Mouse (Mus musculus) midbrain, embryonic 10.5 days (tissue): ENCODE measurements around the gene Spata21. TPM values are rescaled to one million over a fixed set of nuclear protein-coding genes. Genes with fewer than 3 reads are reported as not detected.

Experiments used
- DNase-seq: peaks from one replicate; pipeline ENCODE4 v3.0.0-alpha.2; 2017; ENCODE audit warnings: low spot score
- H3K27ac ChIP-seq: fragments of 300-500 bp; sonication (generic); replicated peaks from 2 replicates; pipeline ENCODE4 v1.5.1; 2016; ENCODE audit warnings: mild to moderate bottlenecking
- H3K27me3 ChIP-seq: fragments of 300-500 bp; sonication (generic); 2 replicates; pipeline ENCODE4 v1.6.1; 2016; ENCODE audit warnings: low read depth, mild to moderate bottlenecking; ENCODE audit not compliant: poor library complexity, severe bottlenecking
- H3K36me3 ChIP-seq: fragments of 300-500 bp; sonication (generic); 2 replicates; pipeline ENCODE4 v1.6.1; 2016; ENCODE audit warnings: mild to moderate bottlenecking, moderate library complexity
- H3K4me1 ChIP-seq: fragments of 300-500 bp; sonication (generic); 2 replicates; pipeline ENCODE4 v1.6.1; 2016
- H3K4me3 ChIP-seq: fragments of 300-500 bp; sonication (generic); 2 replicates; pipeline ENCODE4 v1.5.1; 2016; ENCODE audit warnings: mild to moderate bottlenecking, moderate library complexity
- H3K9me3 ChIP-seq: fragments of 300-500 bp; sonication (generic); replicated peaks from 2 replicates; pipeline ENCODE4 v1.6.1; 2016; ENCODE audit warnings: mild to moderate bottlenecking
- WGBS: fragments of 180-500 bp; shearing (Covaris S2); methylation state at CpG from one replicate; pipeline ENCODE4 v1.1.7; 2016; 5-methylcytosine and 5-hydroxymethylcytosine counted together
- polyA plus RNA-seq: library from polyadenylated mRNA; unstranded; fragments of >200 nt; fragmentation: Nextera tagmentation; extraction: Ambion mirVana; gene quantifications from 2 replicates; pipeline ENCODE4 v1.2.1, GENCODE M21; 2016

Gene Spata21
- polyA plus RNA-seq, 1 experiment from 2014 or later, result 0.20 TPM

DNA sequence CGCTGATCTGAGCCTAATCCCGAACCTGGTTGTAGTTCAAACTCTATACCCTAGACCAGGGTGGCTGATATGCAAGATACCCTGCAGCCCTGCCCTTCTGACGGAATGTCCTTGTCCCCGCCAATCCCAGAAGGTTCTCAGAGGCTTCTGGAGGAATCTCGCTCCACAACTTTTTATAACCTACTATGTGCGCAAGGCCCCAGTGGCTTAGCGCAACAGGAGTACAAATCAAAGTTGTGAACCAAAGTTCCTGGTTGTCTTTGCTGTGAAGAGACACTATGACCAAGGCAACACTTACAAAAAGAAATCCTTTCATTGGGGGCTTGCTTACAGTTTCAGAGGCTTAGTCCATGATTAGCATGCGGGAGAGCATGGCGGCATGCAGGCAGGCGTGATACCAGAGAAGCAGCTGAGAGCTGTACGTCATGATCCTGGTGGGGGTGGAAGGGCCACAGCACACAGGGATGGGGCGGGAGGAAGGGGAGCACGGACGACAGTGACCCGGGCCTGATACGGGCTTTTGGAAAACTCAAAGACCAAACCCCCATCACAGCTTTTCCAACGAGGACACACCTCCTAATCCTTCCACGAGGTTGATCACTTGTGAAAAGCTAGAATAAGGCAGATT lies 9.5 kb upstream of the Spata21 start:
- Histone ChIP-seq H3K36me3 (peaks cover 25% of the 10 kb centered on the region), H3K4me3 (peak overlapping the region; percentile 98; the same call in 1 of the 2 replicates), H3K27ac (peak overlapping the region; percentile 84), H3K9me3 (no peaks in the 10 kb centered on the region), H3K4me1 (peaks cover 16% of the 10 kb centered on the region), H3K27me3 (no peaks in the 10 kb centered on the region)
- 75% methylated on average over 18 of the region's 18 CpGs for WGBS
- no peak for DNase-seq

DNA sequence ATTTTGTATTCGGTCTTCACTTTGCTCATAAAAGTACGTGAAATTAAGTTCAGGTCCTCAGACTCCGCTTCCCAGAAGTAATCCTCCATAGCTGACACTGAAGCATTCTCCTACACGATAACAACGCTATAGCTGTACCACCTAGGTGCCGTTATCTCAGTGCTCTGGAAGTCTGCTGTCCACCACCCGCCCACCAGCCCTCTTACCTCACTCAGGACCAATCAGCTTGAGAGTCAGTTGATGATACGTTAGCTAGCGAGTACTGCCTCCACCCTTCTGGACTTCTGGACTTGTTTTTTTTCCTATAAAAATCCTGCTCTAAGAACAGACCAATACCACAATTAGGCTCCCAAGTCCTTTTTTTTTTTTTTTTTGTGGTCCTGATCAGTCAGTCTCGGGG lies 1.3 kb upstream of the Spata21 start:
- no peak for DNase-seq
- H3K27ac ChIP-seq, result no peak overlapping the region
- WGBS, result 86% methylated on average over 10 of the region's 10 CpGs
- H3K9me3 ChIP-seq, result no peaks in the 10 kb centered on the region
- H3K4me3 ChIP-seq, result no peak overlapping the region
- peaks cover 6% of the 10 kb centered on the region; the same call in 1 of the 2 replicates for H3K4me1 ChIP-seq
- H3K36me3 ChIP-seq, result no peaks in the 10 kb centered on the region
- H3K27me3 ChIP-seq, result no peaks in the 10 kb centered on the region

DNA sequence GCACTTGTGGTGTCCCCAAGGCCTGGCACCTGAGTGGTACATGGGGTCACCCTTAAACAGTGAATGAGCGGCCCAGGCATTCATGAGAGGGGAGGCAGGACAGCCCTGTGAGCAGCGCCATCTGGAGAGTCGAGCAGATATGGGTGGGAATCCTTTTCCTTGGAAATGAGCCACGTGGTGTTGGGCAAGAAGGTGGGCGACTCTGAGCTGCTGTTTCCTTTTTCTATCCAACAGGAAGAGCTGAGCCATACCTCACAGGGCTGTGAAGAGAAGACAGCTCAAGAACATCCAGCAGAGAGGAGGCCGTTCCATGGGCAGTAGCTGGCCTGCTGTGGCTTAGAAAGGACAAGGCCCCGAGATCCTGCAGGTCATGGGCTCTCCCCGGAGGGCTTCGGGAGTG lies 581 bp downstream of the Spata21 start:
- Histone ChIP-seq H3K4me3 (no peak overlapping the region), H3K4me1 (peaks cover 6% of the 10 kb centered on the region; the same call in 1 of the 2 replicates), H3K27me3 (no peaks in the 10 kb centered on the region), H3K36me3 (no peaks in the 10 kb centered on the region), H3K27ac (no peak overlapping the region), H3K9me3 (no peaks in the 10 kb centered on the region)
- WGBS, result 80% methylated on average over 9 of the region's 9 CpGs
- DNase-seq, result no peak

DNA sequence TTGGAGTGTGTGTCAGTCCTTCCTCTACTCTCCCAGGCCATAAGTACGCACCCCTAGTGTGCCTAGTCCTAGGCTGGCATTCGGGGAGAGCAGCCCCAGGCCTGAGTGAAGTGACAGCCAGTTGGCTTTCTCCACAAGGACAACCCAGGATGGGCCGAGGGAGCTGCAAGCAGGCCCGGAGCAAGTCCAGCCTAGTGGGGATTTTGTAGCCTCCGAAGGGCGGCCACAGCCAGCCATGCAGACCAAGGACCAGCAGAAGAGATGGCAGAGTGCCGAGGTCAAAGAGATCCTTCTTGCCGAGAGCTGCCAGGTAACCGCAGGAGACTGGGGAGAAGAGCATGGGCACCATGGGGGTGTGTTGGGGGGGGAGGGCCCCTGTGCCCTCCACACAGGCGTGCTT lies 6.9 kb downstream of the Spata21 start:
- H3K27me3 ChIP-seq, result no peaks in the 10 kb centered on the region
- peaks cover 10% of the 10 kb centered on the region for H3K4me1 ChIP-seq
- DNase-seq, result no peak
- WGBS, result 85% methylated on average over 10 of the region's 10 CpGs
- no peak overlapping the region for H3K4me3 ChIP-seq
- no peaks in the 10 kb centered on the region for H3K36me3 ChIP-seq
- no peaks in the 10 kb centered on the region for H3K9me3 ChIP-seq
- H3K27ac ChIP-seq, result no peak overlapping the region

DNA sequence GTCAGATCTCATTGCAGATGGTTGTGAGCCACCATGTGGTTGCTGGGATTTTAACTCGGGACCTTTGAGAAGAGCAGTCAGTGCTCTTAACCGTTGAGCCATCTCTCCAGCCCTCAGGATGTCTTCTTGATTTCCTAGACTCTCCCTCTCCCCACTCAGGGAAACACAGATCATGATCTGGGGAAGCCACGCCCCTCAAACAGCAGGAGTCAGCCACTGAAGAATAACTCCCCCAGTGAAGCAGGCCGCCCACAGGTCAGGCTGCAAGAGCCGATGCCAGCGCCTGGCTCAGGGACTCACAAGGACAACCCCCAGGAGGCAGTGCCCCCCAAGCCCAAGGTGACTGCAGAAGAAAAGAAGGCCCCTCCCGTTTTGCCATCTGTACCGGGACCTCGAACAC lies 8.6 kb downstream of the Spata21 start:
- Histone ChIP-seq H3K4me3 (no peak overlapping the region; the same call in 1 of the 2 replicates), H3K9me3 (0 out of 2 replicates have a peak, but pooled peaks cover 4% of the 10 kb centered on the region), H3K27me3 (no peaks in the 10 kb centered on the region), H3K36me3 (no peaks in the 10 kb centered on the region), H3K4me1 (peaks cover 10% of the 10 kb centered on the region), H3K27ac (no peak overlapping the region)
- 20% methylated on average over 9 of the region's 9 CpGs for WGBS
- no peak for DNase-seq

DNA sequence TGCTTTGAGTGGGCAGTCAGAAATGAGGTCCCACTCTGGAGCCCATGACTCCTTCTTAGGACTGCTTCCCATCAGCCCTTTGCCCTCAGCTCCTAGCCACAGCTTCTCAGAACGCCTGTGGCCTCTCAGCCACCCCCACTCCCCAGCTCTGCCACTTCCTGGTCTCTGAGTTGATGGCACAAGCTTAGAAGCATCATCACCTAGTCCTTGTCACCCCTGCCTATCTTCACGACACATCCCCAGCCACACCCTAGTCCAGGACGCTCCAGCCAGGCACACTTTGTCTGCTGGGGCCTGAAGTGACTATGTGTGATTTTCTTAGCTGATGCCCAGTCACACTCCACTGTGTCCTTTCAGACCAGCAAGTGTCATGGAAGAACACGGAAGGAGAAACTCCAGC lies 10.8 kb downstream of the Spata21 start:
- no peak overlapping the region for H3K27ac ChIP-seq
- no peaks in the 10 kb centered on the region for H3K27me3 ChIP-seq
- H3K9me3 ChIP-seq, result 0 out of 2 replicates have a peak, but pooled peaks cover 6% of the 10 kb centered on the region
- peaks cover 10% of the 10 kb centered on the region for H3K4me1 ChIP-seq
- H3K36me3 ChIP-seq, result no peaks in the 10 kb centered on the region
- WGBS, result 81% methylated on average over 4 of the region's 4 CpGs
- no peak for DNase-seq
- no peak overlapping the region for H3K4me3 ChIP-seq

DNA sequence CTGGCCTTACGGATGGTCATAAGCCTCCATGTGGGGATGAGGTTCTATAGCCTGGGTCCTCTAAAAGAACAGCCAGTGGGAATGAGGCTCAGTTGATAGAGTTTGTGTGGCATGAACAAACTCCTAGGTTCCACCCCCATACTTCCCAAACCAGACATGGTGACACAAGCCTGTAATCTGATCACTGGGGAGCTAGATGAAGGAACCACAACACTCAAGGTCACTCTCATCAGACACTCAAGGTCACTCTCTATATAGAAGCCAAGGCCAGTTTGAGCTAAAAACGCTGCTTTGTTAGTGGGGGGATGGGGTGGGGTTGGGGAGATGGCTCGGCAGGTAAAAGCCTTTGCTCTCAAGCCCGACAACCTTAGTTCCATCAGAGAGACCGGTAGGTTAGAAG lies 11.8 kb downstream of the Spata21 start:
- no peaks in the 10 kb centered on the region for H3K27me3 ChIP-seq
- H3K9me3 ChIP-seq, result 0 out of 2 replicates have a peak, but pooled peaks cover 6% of the 10 kb centered on the region
- no peak overlapping the region for H3K4me3 ChIP-seq
- WGBS, result 82% methylated on average over 5 of the region's 5 CpGs
- DNase-seq, result no peak
- no peak overlapping the region for H3K27ac ChIP-seq
- peaks cover 10% of the 10 kb centered on the region for H3K4me1 ChIP-seq
- H3K36me3 ChIP-seq, result no peaks in the 10 kb centered on the region

DNA sequence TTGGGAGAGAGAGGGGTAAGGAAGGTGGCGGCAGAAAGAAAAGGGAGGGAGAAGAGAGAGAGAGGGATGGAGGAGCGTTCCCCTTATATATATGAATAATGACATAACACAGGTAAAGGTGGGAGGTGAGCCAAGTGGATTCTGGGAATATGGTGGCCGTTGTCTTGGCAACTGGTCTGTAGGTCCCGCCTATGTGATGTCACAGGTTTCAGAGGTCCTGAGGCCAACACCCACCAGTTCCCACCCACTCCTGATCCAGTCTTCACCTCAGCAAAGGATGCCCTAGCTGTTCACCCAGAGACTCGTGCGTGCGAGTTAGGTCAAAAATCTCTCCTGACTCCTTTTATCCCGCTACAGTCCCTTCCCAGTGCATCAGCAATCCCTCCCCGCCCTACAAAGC lies 13.2 kb downstream of the Spata21 start:
- Histone ChIP-seq H3K27me3 (no peaks in the 10 kb centered on the region), H3K4me1 (peaks cover 13% of the 10 kb centered on the region), H3K36me3 (no peaks in the 10 kb centered on the region), H3K4me3 (no peak overlapping the region), H3K9me3 (0 out of 2 replicates have a peak, but pooled peaks cover 6% of the 10 kb centered on the region), H3K27ac (no peak overlapping the region)
- 88% methylated on average over 9 of the region's 9 CpGs for WGBS
- no peak for DNase-seq

DNA sequence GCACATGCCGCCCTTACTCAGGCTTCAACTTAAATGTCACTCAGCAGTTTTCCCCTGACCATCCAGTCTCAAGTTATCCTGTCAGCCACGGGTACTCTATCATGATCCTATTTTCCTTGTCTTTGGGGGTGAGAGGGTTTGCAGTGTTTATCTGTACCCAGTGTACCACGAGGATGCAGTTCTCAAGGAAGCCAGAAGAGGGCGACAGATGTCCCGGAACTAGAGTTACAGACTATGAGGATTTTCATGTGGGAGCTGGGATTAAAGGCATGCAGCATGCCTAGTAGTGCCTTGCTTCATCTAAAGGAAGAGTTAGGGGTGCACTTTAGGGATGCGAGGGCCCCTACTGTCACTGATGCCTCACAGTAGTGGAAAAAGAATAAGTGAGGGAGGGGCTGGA lies 13.7 kb downstream of the Spata21 start:
- Histone ChIP-seq H3K27me3 (no peaks in the 10 kb centered on the region), H3K27ac (no peak overlapping the region), H3K4me3 (no peak overlapping the region), H3K9me3 (0 out of 2 replicates have a peak, but pooled peaks cover 6% of the 10 kb centered on the region), H3K4me1 (peaks cover 15% of the 10 kb centered on the region), H3K36me3 (no peaks in the 10 kb centered on the region)
- WGBS, result 68% methylated on average over 6 of the region's 6 CpGs
- DNase-seq, result peak; percentile 45

DNA sequence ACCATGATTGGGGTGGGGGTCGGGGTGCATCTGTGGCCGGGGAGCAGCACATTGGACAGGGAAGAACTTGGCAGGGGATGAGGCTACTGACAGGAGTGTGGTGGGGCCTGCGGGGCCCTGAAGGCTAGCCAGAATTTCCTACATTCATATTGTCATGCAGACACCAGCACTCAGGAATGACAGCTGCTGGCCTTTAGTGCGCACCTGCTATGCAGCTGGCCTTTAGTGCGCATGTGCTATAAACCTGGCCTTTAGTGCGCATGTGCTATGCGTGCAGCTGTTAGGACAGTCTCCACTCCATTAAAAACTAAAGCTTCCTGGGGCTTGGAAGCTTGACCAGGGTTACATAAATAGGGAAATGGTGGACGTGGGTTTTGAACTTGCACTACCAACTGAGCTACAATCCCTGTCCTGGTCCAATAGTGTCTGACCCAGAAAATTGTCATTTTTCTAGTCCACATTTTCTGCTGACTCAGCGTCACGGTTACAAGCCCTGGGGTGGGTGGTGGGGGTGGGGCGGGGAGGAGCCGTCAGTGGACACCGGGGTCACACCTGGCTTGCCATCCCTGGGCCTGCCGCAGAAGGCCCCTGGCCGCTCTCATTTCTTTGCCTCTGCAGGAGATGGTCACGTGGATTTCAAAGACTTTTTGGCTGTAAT lies 18.5 kb downstream of the Spata21 start:
- no peak for DNase-seq
- Histone ChIP-seq H3K27ac (0 out of 2 replicates have a peak overlapping the region, but pooled peaks have one; percentile 19), H3K27me3 (no peaks in the 10 kb centered on the region), H3K4me1 (peaks cover 12% of the 10 kb centered on the region; the same call in 1 of the 2 replicates), H3K36me3 (peaks cover 20% of the 10 kb centered on the region), H3K4me3 (no peak overlapping the region), H3K9me3 (peaks cover 12% of the 10 kb centered on the region; the same call in 1 of the 2 replicates)
- WGBS, result 87% methylated on average over 16 of the region's 16 CpGs

DNA sequence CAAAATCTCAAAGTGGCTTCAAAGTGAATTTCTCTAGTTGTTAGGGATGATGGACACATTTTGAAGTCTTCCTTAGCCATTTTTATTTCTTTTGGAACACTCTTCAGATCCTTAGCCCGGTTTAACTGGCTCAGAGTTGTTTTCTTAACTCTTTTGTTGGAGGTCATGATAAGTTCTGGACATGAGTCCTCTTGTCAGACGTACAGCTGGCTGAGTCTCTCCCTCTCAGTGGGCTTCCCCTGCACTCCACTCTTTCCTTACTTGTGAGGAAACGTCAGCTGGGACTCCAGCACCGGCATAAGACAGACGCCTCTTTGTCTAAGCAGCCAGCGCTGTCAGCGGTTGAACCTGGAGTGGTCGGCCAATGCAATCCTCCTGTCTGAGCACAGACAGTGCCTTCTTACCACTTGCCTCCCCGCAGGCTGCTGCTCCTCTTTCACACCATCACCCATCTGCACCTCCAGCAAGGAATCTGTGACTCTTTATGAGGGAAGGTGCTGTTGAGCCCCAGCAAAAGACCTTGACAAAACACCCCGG lies 20.1 kb downstream of the Spata21 start:
- no peak overlapping the region for H3K4me3 ChIP-seq
- peaks cover 14% of the 10 kb centered on the region for H3K4me1 ChIP-seq
- no peak for DNase-seq
- WGBS, result 61% methylated on average over 10 of the region's 10 CpGs
- H3K9me3 ChIP-seq, result peaks cover 8% of the 10 kb centered on the region; the same call in 1 of the 2 replicates
- H3K27me3 ChIP-seq, result no peaks in the 10 kb centered on the region
- H3K27ac ChIP-seq, result no peak overlapping the region
- peaks cover 36% of the 10 kb centered on the region for H3K36me3 ChIP-seq

DNA sequence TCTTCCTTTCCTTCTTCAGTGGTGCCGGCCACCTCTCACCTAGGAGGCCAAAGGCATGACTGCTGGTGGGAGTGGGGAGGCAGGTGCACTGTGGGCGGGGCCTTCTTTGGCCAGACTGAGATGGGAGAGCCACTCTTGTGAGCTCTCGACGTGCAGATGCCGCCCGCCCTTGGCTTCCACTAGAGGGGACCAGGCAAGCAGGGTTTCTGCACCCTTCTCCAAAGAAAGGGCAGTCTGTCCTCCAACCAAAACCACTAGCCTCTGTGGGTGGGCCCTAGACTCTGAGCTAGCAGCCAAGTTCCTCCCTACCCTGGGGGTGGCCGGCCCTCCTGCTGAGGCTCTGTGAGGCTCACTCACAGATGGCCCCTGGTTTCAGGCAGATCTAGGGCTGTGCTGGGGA lies 25.7 kb downstream of the Spata21 start:
- Histone ChIP-seq H3K36me3 (peaks cover 92% of the 10 kb centered on the region), H3K27ac (peak overlapping the region; percentile 66), H3K4me1 (peaks cover 47% of the 10 kb centered on the region), H3K4me3 (no peak overlapping the region), H3K9me3 (peaks cover 8% of the 10 kb centered on the region; the same call in 1 of the 2 replicates), H3K27me3 (no peaks in the 10 kb centered on the region)
- 80% methylated on average over 7 of the region's 7 CpGs for WGBS
- DNase-seq, result no peak

DNA sequence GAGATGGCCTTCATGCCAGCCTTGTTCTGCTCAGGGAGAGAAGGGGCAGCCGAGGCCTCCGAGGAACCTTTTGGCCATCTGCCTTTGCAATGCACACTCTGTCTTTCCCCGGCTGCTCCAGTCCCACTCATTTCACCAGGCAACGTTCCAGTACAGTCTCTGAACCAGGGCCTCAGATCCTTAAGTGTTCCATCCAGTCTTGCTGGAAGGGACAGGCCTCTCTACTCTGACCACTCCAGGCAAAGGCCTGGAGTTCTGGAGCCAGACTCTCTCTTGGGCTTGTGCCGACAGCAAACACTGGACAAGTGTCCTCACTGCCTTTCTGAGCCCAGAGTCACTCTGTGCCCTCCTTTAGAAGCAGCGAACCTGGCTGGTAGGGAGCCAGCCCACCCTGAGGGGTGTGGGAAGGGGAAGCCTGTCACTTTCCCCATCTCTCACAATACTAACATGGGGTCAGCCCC lies 26.4 kb downstream of the Spata21 start:
- 88% methylated on average over 6 of the region's 6 CpGs for WGBS
- Histone ChIP-seq H3K9me3 (peaks cover 8% of the 10 kb centered on the region; the same call in 1 of the 2 replicates), H3K36me3 (peaks cover 99% of the 10 kb centered on the region), H3K4me1 (peaks cover 54% of the 10 kb centered on the region), H3K4me3 (no peak overlapping the region), H3K27me3 (no peaks in the 10 kb centered on the region), H3K27ac (peak overlapping the region; percentile 66)
- peak; percentile 39 for DNase-seq
